15 mouse cellular contexts compared by ENCODE assay signal in genomic region chr13:25722595-25723525, GRCm38 (mm10).
A peak's percentile ranks its signal among the peaks of the same experiment; 100 is the strongest.
DNase-seq lines count a peak whose midpoint lies in the region; ATAC-seq lines count a peak whose summit lies in the region.
"Had no signal": no experiment of that assay in that cellular context is flagged by ENCODE, and none has a peak within 500 bp of the region (broad histone marks: within the 10 kb centered on the region; RNA-seq: fewer than 3 reads in every experiment).

No protein-coding gene starts in this region.

- intact Hi-C loops in heart, postnatal 36 days (cut with DNase I): no loop called here

- H3K9me3 ChIP-seq in hindbrain, embryonic 12.5 days (replicated peaks): no peaks in the 10 kb centered on the region
- H3K9me3 ChIP-seq in hindbrain, embryonic 16.5 days (ENCODE audit: control insufficient read depth, low read length): no peaks in the 10 kb centered on the region
- H3K9me3 ChIP-seq in neural tube, embryonic 11.5 days (ENCODE audit: control insufficient read depth, low read length): no peaks in the 10 kb centered on the region
- H3K9me3 ChIP-seq: G1E had no signal

- H3K27me3 ChIP-seq in hindbrain, embryonic 12.5 days: no peaks in the 10 kb centered on the region
- H3K27me3 ChIP-seq in hindbrain, embryonic 16.5 days (replicated peaks; ENCODE audit: control insufficient read depth, insufficient read depth, low read length): no peaks in the 10 kb centered on the region
- H3K27me3 ChIP-seq in neural tube, embryonic 11.5 days (ENCODE audit: control insufficient read depth, insufficient read depth, low read length): no peaks in the 10 kb centered on the region

- no peak overlapping the region for H3K9ac ChIP-seq in hindbrain, embryonic 12.5 days
- H3K9ac ChIP-seq in hindbrain, embryonic 16.5 days (ENCODE audit: low read depth, low read length): no peak overlapping the region
- H3K9ac ChIP-seq in neural tube, embryonic 11.5 days (ENCODE audit: low read length): no peak overlapping the region
- H3K9ac ChIP-seq: liver, postnatal 0 days had no signal

- H3K27ac ChIP-seq in hindbrain, embryonic 12.5 days: peak overlapping the region; percentile 82
- H3K27ac ChIP-seq in hindbrain, embryonic 16.5 days (ENCODE audit: low read depth, low read length): no peak overlapping the region
- H3K27ac ChIP-seq in neural tube, embryonic 11.5 days (ENCODE audit: low read depth, low read length): peak overlapping the region; percentile 24; the same call in 1 of the 2 replicates

- H3K4me2 ChIP-seq in hindbrain, embryonic 12.5 days (replicated peaks): no peak overlapping the region
- H3K4me2 ChIP-seq in hindbrain, embryonic 16.5 days (ENCODE audit: low read length): no peak overlapping the region
- H3K4me2 ChIP-seq in neural tube, embryonic 11.5 days (ENCODE audit: low read depth): no peak overlapping the region

- H3K36me3 ChIP-seq in hindbrain, embryonic 12.5 days: no peaks in the 10 kb centered on the region
- H3K36me3 ChIP-seq in hindbrain, embryonic 16.5 days (ENCODE audit: control insufficient read depth, insufficient read depth, low read length): no peaks in the 10 kb centered on the region
- H3K36me3 ChIP-seq in neural tube, embryonic 11.5 days (ENCODE audit: control insufficient read depth, insufficient read depth, low read length): no peaks in the 10 kb centered on the region
- H3K36me3 ChIP-seq: G1E had no signal

- WGBS in hindbrain, embryonic 12.5 days: 47% methylated on average over 4 of the region's 4 CpGs
- WGBS in hindbrain, embryonic 16.5 days: 35% methylated on average over 4 of the region's 4 CpGs
- 34% methylated on average over 4 of the region's 4 CpGs for WGBS in neural tube, embryonic 11.5 days

- DNase-seq in embryo, embryonic 10.5 days (ENCODE audit: low spot score): peak; percentile 37
- DNase-seq in embryo, embryonic 9.5 days (ENCODE audit: extremely low spot score): no peak
- peak; percentile 42 for DNase-seq in neural tube, embryonic 11.5 days (ENCODE audit: low spot score)
- no peak for DNase-seq in neural tube, embryonic 10.5 days (ENCODE audit: extremely low spot score, low spot score)
- no peak for DNase-seq in cerebellum, postnatal 14 days
- no peak for DNase-seq in heart, postnatal 36 days
- DNase-seq: kidney, adult 11 months; liver; liver, postnatal 0 days; right cerebral cortex, postnatal 4 days; thymus, postnatal 14 days had no signal

- H3K4me1 ChIP-seq in hindbrain, embryonic 12.5 days: peaks cover 7% of the 10 kb centered on the region
- H3K4me1 ChIP-seq in hindbrain, embryonic 16.5 days (ENCODE audit: control insufficient read depth, insufficient read depth, low read depth, low read length): no peaks in the 10 kb centered on the region
- 0 out of 2 replicates have a peak, but pooled peaks cover 5% of the 10 kb centered on the region for H3K4me1 ChIP-seq in neural tube, embryonic 11.5 days (ENCODE audit: control insufficient read depth, insufficient read depth, low read length)

- H3K4me3 ChIP-seq in hindbrain, embryonic 12.5 days: no peak overlapping the region
- no peak overlapping the region for H3K4me3 ChIP-seq in hindbrain, embryonic 16.5 days (ENCODE audit: low read length)
- no peak overlapping the region for H3K4me3 ChIP-seq in neural tube, embryonic 11.5 days (ENCODE audit: low read depth, low read length)

- peak; percentile 81 for ATAC-seq in hindbrain, embryonic 12.5 days (ENCODE audit: low FRiP score)
- no peak for ATAC-seq in hindbrain, embryonic 16.5 days
- peak; percentile 84 for ATAC-seq in neural tube, embryonic 11.5 days (ENCODE audit: insufficient read depth, low FRiP score, low TSS enrichment)
- ATAC-seq: CD4-positive, CD25-positive, alpha-beta regulatory T cell, adult 4 months; liver, postnatal 0 days had no signal

Comparison
In these comparisons a context has a peak if more than half of its experiments do, and no peak if none do; other contexts are left out.
1. DNase-seq: peak in embryo, embryonic 10.5 days (single experiment) and neural tube, embryonic 11.5 days (single experiment); none in embryo, embryonic 9.5 days (single experiment), neural tube, embryonic 10.5 days (single experiment), cerebellum, postnatal 14 days (0 of 2) and heart, postnatal 36 days (0 of 2).